Comparison of ENCODE assay signal across 29 mouse cellular contexts in genomic region chr6:120162928-120163327, GRCm38 (mm10).
"Had no signal": no experiment of that assay in that cellular context is flagged by ENCODE, and none has a peak within 500 bp of the region (broad histone marks: within the 10 kb centered on the region; RNA-seq: fewer than 3 reads in every experiment).

No protein-coding gene starts in this region.

- H3K27ac ChIP-seq: left cerebral cortex, adult 2 months; limb, embryonic 12.5 days; limb, embryonic 13.5 days; limb, embryonic 15.5 days; liver, embryonic 12.5 days; liver, embryonic 13.5 days; liver, embryonic 14.5 days; liver, embryonic 15.5 days; lung, embryonic 15.5 days; macrophage; midbrain, embryonic 10.5 days; midbrain, embryonic 12.5 days; midbrain, embryonic 13.5 days; midbrain, embryonic 15.5 days had no signal

- ATAC-seq: liver, embryonic 12.5 days; lung, postnatal 0 days; midbrain, embryonic 13.5 days; midbrain, embryonic 15.5 days; midbrain, embryonic 16.5 days had no signal

- H3K4me2 ChIP-seq: limb, embryonic 12.5 days; limb, embryonic 13.5 days; limb, embryonic 15.5 days; liver, embryonic 11.5 days; liver, embryonic 12.5 days; liver, embryonic 13.5 days; liver, embryonic 15.5 days; lung, embryonic 14.5 days; lung, embryonic 15.5 days; midbrain, embryonic 11.5 days; midbrain, embryonic 12.5 days; midbrain, embryonic 13.5 days; midbrain, embryonic 15.5 days had no signal

- H3K9ac ChIP-seq: limb, embryonic 12.5 days; limb, embryonic 13.5 days; limb, embryonic 15.5 days; liver, embryonic 12.5 days; liver, embryonic 13.5 days; liver, embryonic 14.5 days; liver, embryonic 15.5 days; lung, embryonic 14.5 days; lung, embryonic 15.5 days; midbrain, embryonic 12.5 days; midbrain, embryonic 13.5 days; midbrain, embryonic 15.5 days had no signal

- H3K27me3 ChIP-seq: limb, embryonic 12.5 days; limb, embryonic 13.5 days; limb, embryonic 15.5 days; lung, embryonic 15.5 days; midbrain, embryonic 12.5 days; midbrain, embryonic 13.5 days; midbrain, embryonic 15.5 days had no signal

- DNase-seq: left cerebral cortex, postnatal 4 days; liver, embryonic 13.5 days; lung, adult 18-20 months; lung, adult 2 months; lung, embryonic 14.5 days; lung, postnatal 10 days; lung, postnatal 14 days; lung, postnatal 36 days; lung, postnatal 4 days; midbrain, embryonic 14.5 days had no signal

- H3K9me3 ChIP-seq: limb, embryonic 12.5 days; limb, embryonic 13.5 days; limb, embryonic 15.5 days; liver, embryonic 12.5 days; liver, embryonic 13.5 days; liver, embryonic 15.5 days; lung, embryonic 15.5 days; megakaryocyte, embryonic 14.5 days; midbrain, embryonic 10.5 days; midbrain, embryonic 12.5 days; midbrain, embryonic 13.5 days; midbrain, embryonic 15.5 days had no signal

- H3K36me3 ChIP-seq: limb, embryonic 12.5 days; limb, embryonic 13.5 days; limb, embryonic 15.5 days; liver, embryonic 12.5 days; liver, embryonic 13.5 days; liver, embryonic 15.5 days; lung, embryonic 15.5 days; midbrain, embryonic 10.5 days; midbrain, embryonic 12.5 days; midbrain, embryonic 13.5 days; midbrain, embryonic 15.5 days had no signal

- H3K4me3 ChIP-seq: left cerebral cortex, adult 2 months; limb, embryonic 12.5 days; limb, embryonic 13.5 days; limb, embryonic 15.5 days; liver, embryonic 12.5 days; liver, embryonic 13.5 days; liver, embryonic 15.5 days; lung, embryonic 15.5 days; megakaryocyte, embryonic 14.5 days; midbrain, embryonic 10.5 days; midbrain, embryonic 12.5 days; midbrain, embryonic 13.5 days; midbrain, embryonic 15.5 days; myocyte had no signal
